Mouse (Mus musculus) lung, adult 2 months (tissue): ENCODE data around the gene Hk2. TPM values are rescaled to one million over a fixed set of nuclear protein-coding genes. Genes with fewer than 3 reads are reported as not detected.
A peak's percentile ranks its signal among the peaks of the same experiment; 100 is the strongest.
"Not testable (repeated sequence)": the region's sequence is repeated elsewhere in the genome, so short reads cannot be mapped to it uniquely, and the experiment has no call there.

Experiments used
- DNase-seq: peaks from one replicate; pipeline ENCODE4 v3.0.0; 2022
- H3K4me1 ChIP-seq: fragments of 200-500 bp; 2 replicates; pipeline ENCODE4 v1.6.1; 2011; ENCODE audit warnings: low read length; ENCODE audit not compliant: control insufficient read depth, insufficient read depth
- H3K4me3 ChIP-seq: fragments of 200-500 bp; replicated peaks from 2 replicates; pipeline ENCODE3; 2011; ENCODE audit warnings: low read depth, mild to moderate bottlenecking, control low read depth, low read length; ENCODE audit errors: extremely low read depth
- CTCF ChIP-seq: fragments of 200-500 bp; IDR thresholded peaks from 2 replicates; pipeline ENCODE4 v1.5.1; 2011; ENCODE audit warnings: mild to moderate bottlenecking, low read length, control low read depth; ENCODE audit not compliant: insufficient read depth
- POLR2A ChIP-seq: fragments of 200-500 bp; IDR thresholded peaks from 2 replicates; pipeline ENCODE4 v1.6.1; 2011; ENCODE audit warnings: low read depth, mild to moderate bottlenecking, control low read depth, low read length, borderline replicate concordance; ENCODE audit errors: extremely low read depth
- WGBS: fragments of 180-500 bp; shearing (Covaris S2); methylation state at CpG from one replicate; pipeline ENCODE4 v1.1.7; 2018; 5-methylcytosine and 5-hydroxymethylcytosine counted together
- polyA plus RNA-seq: library from polyadenylated mRNA; depleted of rRNA; stranded (reverse); fragments of >200 nt; gene quantifications from 2 replicates; pipeline ENCODE4 v1.2.3, GENCODE M21; 2012

Gene Hk2
- polyA plus RNA-seq, 1 experiment = 15.1 TPM

GRCm38 (mm10) chr6:82707742-82708141 is 66.5 kb downstream of the Hk2 start:
- no peak overlapping the region for H3K4me3 ChIP-seq
- H3K4me1 ChIP-seq = no peaks in the 10 kb centered on the region
- DNase-seq = no peak
- TF ChIP-seq POLR2A = no peak
- no peak for TF ChIP-seq CTCF
- 77% methylated on average over 3 of the region's 3 CpGs for WGBS

- H3K4me1 ChIP-seq = no peaks in the 10 kb centered on the region
- H3K4me3 ChIP-seq = no peak overlapping the region
- 92% methylated on average over 10 of the region's 10 CpGs for WGBS
- no peak for TF ChIP-seq CTCF
- no peak for TF ChIP-seq POLR2A
- no peak for DNase-seq
These were observed 67.0 kb downstream of the Hk2 start for GRCm38 (mm10) chr6:82707241-82707640.

- 74% methylated on average over 5 of the region's 5 CpGs for WGBS
- no peak for DNase-seq
- no peak for TF ChIP-seq CTCF
These were observed 69.0 kb downstream of the Hk2 start, which contains the start of gene Pole4 for GRCm38 (mm10) chr6:82705221-82705620. Pole4 (minus strand) TSS chr6:82705365.

GRCm38 (mm10) chr6:82703710-82704109 is 70.5 kb downstream of the Hk2 start:
- DNase-seq = no peak
- WGBS = 83% methylated on average over 3 of the region's 3 CpGs
- TF ChIP-seq POLR2A (no peak), CTCF (no peak)
- Histone ChIP-seq H3K4me3 (no peak overlapping the region), H3K4me1 (no peaks in the 10 kb centered on the region)

More at GRCm38 (mm10) chr6:82705221-82705620, 69.0 kb downstream of the Hk2 start, which contains the start of gene Pole4:
- H3K4me3 ChIP-seq = no peak within 1 kb of the TSS
- H3K4me1 ChIP-seq = no peaks in the 10 kb centered on the region

- DNase-seq = peak; percentile 85
- WGBS = 32% methylated on average over 16 of the region's 16 CpGs
- TF ChIP-seq CTCF = peak; percentile 82
- TF ChIP-seq POLR2A = no peak
- Histone ChIP-seq H3K4me3 (no peak overlapping the region), H3K4me1 (no peaks in the 10 kb centered on the region)
These were observed 71.6 kb downstream of the Hk2 start for GRCm38 (mm10) chr6:82702593-82703017.

- no peak for TF ChIP-seq CTCF
- no peak for TF ChIP-seq POLR2A
- 61% methylated on average over 6 of the region's 6 CpGs for WGBS
- H3K4me3 ChIP-seq = no peak overlapping the region
- DNase-seq = no peak
- no peaks in the 10 kb centered on the region for H3K4me1 ChIP-seq
These were observed 73.0 kb downstream of the Hk2 start for GRCm38 (mm10) chr6:82701296-82701695.

GRCm38 (mm10) chr6:82699831-82700230 is 74.4 kb downstream of the Hk2 start:
- WGBS = 37% methylated on average over 5 of the region's 5 CpGs
- DNase-seq = no peak
- no peak for TF ChIP-seq CTCF
- no peak for TF ChIP-seq POLR2A
- Histone ChIP-seq H3K4me3 (no peak overlapping the region), H3K4me1 (no peaks in the 10 kb centered on the region)

GRCm38 (mm10) chr6:82696736-82697135 is 77.5 kb downstream of the Hk2 start:
- H3K4me3 ChIP-seq = no peak overlapping the region
- no peak for DNase-seq
- no peak for TF ChIP-seq CTCF
- TF ChIP-seq POLR2A = no peak
- no peaks in the 10 kb centered on the region for H3K4me1 ChIP-seq
- WGBS = 91% methylated on average over 3 of the region's 3 CpGs

GRCm38 (mm10) chr6:82694668-82695067 is 79.6 kb downstream of the Hk2 start:
- WGBS = 53% methylated on average over 13 of the region's 13 CpGs
- TF ChIP-seq CTCF (no peak), POLR2A (no peak)
- no peaks in the 10 kb centered on the region for H3K4me1 ChIP-seq

GRCm38 (mm10) chr6:82689474-82689873 is 84.8 kb downstream of the Hk2 start:
- no peak for TF ChIP-seq POLR2A
- TF ChIP-seq CTCF = no peak
- DNase-seq = no peak
- WGBS = 77% methylated on average over 4 of the region's 4 CpGs
- Histone ChIP-seq H3K4me3 (no peak overlapping the region), H3K4me1 (no peaks in the 10 kb centered on the region)

More at GRCm38 (mm10) chr6:82694668-82695067, 79.6 kb downstream of the Hk2 start:
- no peak for DNase-seq
- H3K4me3 ChIP-seq = no peak overlapping the region

- H3K4me1 ChIP-seq, H3K4me3 ChIP-seq, DNase-seq: not testable (repeated sequence)
- WGBS = 64% methylated on average over 5 of the region's 5 CpGs
These were observed 85.7 kb downstream of the Hk2 start for GRCm38 (mm10) chr6:82688586-82688985.
